Mouse (Mus musculus): Measurements from ENCODE around the gene Ptprcap.

GRCm38 (mm10) chr19:4131075-4131474 lies 22.3 kb upstream of the Ptprcap start:
- TF ChIP-seq EP300 (IDR thresholded peaks at IDR 0.05; ENCODE audit: insufficient read depth, low read depth, low read length) (no peak), CTCF (IDR thresholded peaks at IDR 0.05; ENCODE audit: low read depth, low read length) (no peak), POLR2A (IDR thresholded peaks at IDR 0.05; ENCODE audit: insufficient read depth, low read length) (no peak)
